Mouse (Mus musculus) midbrain, embryonic 16.5 days (tissue): ENCODE measurements around the gene Fggy. TPM values are rescaled to one million over a fixed set of nuclear protein-coding genes. Genes with fewer than 3 reads are reported as not detected.

Experiments
- ATAC-seq: fragments of 200-750 bp; cut with Nextera tagmentation; 2 replicates; pipeline ENCODE4 v1.8.0; 2017; ENCODE audit warnings: moderate TSS enrichment
- H3K27ac ChIP-seq: fragments of 300-500 bp; sonication (generic); 2 replicates; pipeline ENCODE4 v1.5.1; 2014; ENCODE audit warnings: mild to moderate bottlenecking, low read length, mixed read lengths
- H3K27me3 ChIP-seq: fragments of 300-500 bp; sonication (generic); 2 replicates; pipeline ENCODE4 v1.6.1; 2014; ENCODE audit warnings: low read depth, low read length, mixed read lengths; ENCODE audit not compliant: control insufficient read depth, insufficient read depth
- H3K36me3 ChIP-seq: fragments of 300-500 bp; sonication (generic); 2 replicates; pipeline ENCODE4 v1.6.1; 2014; ENCODE audit warnings: mild to moderate bottlenecking, low read length, moderate library complexity, mixed read lengths; ENCODE audit not compliant: control insufficient read depth, insufficient read depth
- H3K4me1 ChIP-seq: fragments of 300-500 bp; sonication (generic); 2 replicates; pipeline ENCODE4 v1.6.1; 2014; ENCODE audit warnings: mild to moderate bottlenecking, low read length, mixed read lengths; ENCODE audit not compliant: control insufficient read depth, insufficient read depth
- H3K4me2 ChIP-seq: fragments of 300-500 bp; sonication (generic); 2 replicates; pipeline ENCODE4 v1.6.1; 2014; ENCODE audit warnings: mild to moderate bottlenecking, low read length, mixed read lengths
- H3K4me3 ChIP-seq: fragments of 300-500 bp; sonication (generic); 2 replicates; pipeline ENCODE4 v1.5.1; 2014; ENCODE audit warnings: low read depth, mild to moderate bottlenecking, low read length, moderate library complexity, mixed read lengths
- H3K9ac ChIP-seq: fragments of 300-500 bp; sonication (generic); 2 replicates; pipeline ENCODE4 v1.6.1; 2014; ENCODE audit warnings: low read depth, low read length, mixed read lengths
- H3K9me3 ChIP-seq: fragments of 300-500 bp; sonication (generic); replicated peaks from 2 replicates; pipeline ENCODE4 v1.6.1; 2014; ENCODE audit warnings: mild to moderate bottlenecking, low read length, mixed read lengths; ENCODE audit not compliant: control insufficient read depth, poor library complexity, severe bottlenecking
- WGBS: fragments of 180-500 bp; shearing (Covaris S2); extraction: QIAGEN DNeasy Blood & Tissue Kit; methylation state at CpG from one replicate; pipeline ENCODE4 v1.1.7; 2014; 5-methylcytosine and 5-hydroxymethylcytosine counted together
- polyA plus RNA-seq: library from polyadenylated mRNA; unstranded; fragments of >200 nt; fragmentation: Nextera tagmentation; extraction: Ambion mirVana; gene quantifications from 2 replicates; pipeline ENCODE4 v1.2.1, GENCODE M21; 2015

Fggy gene
- polyA plus RNA-seq, 1 experiment from 2014 or later = 5.9 TPM

GRCm38 (mm10) chr4:95716137-95716536 lies 158.8 kb downstream of the Fggy start:
- Histone ChIP-seq H3K9me3 (no peaks in the 10 kb centered on the region), H3K27me3 (no peaks in the 10 kb centered on the region), H3K36me3 (no peaks in the 10 kb centered on the region), H3K9ac (no peak overlapping the region), H3K4me2 (no peak overlapping the region), H3K4me3 (no peak overlapping the region), H3K4me1 (no peaks in the 10 kb centered on the region), H3K27ac (no peak overlapping the region)
- no peak for ATAC-seq
- 85% methylated on average over 3 of the region's 3 CpGs for WGBS

DNA sequence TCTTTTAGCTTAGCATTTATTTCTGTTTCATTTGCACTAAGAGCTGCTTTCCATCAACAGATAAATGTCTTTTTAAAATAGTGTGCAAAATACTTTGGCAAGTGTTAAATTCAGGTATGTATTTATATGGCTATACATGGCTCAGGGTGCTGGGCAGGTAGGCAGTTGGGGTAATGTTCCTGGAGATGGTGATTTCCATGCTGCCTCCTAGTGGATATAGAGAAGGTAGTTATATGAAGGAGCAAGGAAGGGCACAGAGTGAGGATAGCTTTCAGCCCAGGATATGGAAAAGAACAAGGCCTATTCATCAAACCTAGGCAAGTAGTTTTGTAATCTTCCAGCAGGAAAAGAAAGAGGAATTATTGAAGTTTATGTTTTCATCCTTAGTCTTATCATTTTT lies 166.3 kb downstream of the Fggy start:
- no peaks in the 10 kb centered on the region for H3K36me3 ChIP-seq
- H3K4me2 ChIP-seq = no peak overlapping the region
- H3K27me3 ChIP-seq = no peaks in the 10 kb centered on the region
- no peaks in the 10 kb centered on the region for H3K4me1 ChIP-seq
- ATAC-seq = no peak
- H3K9me3 ChIP-seq = no peaks in the 10 kb centered on the region
- no peak overlapping the region for H3K27ac ChIP-seq
- no peak overlapping the region for H3K9ac ChIP-seq
- H3K4me3 ChIP-seq = no peak overlapping the region

GRCm38 (mm10) chr4:95726361-95726760 lies 169.1 kb downstream of the Fggy start:
- H3K9me3 ChIP-seq = no peaks in the 10 kb centered on the region
- H3K27me3 ChIP-seq = no peaks in the 10 kb centered on the region
- H3K36me3 ChIP-seq = no peaks in the 10 kb centered on the region
- ATAC-seq = no peak
- no peak overlapping the region for H3K4me3 ChIP-seq
- no peak overlapping the region for H3K27ac ChIP-seq
- H3K4me1 ChIP-seq = no peaks in the 10 kb centered on the region
- H3K9ac ChIP-seq = no peak overlapping the region
- H3K4me2 ChIP-seq = no peak overlapping the region
- WGBS = 96% methylated on average over 2 of the region's 2 CpGs

DNA sequence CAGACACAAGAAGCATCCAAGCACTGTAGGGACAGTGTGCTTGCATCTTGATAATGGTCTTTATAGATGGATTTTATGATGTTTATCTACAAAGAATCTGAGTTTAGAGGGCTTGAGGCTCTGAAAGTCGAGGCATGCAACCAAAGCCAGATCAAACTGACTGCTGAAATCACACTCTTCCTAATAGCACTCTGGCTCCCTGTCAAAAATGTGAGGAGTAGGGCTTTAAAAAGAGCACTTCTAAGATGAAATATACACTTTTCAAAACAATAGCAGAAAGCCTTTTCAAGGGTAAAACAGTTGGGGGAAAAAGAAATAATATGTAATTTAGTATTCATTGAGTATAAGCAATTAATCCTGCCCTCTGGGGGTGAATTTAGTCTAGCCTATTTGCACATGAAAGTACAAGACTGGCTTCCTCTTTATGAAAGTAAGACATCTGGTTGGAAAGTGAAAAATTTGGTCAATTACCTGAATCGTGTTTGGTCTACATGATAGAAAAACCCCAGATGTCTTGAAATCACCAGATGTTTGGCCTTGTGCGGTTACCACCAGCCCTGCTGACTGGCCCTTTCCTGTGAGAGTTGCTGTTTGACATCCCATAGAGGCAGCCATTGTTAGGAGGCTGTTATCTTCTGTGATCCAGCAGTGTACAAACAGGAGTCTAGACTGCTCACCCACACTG lies 172.0 kb downstream of the Fggy start:
- Histone ChIP-seq H3K9ac (no peak overlapping the region), H3K4me1 (peaks cover 7% of the 10 kb centered on the region), H3K4me3 (no peak overlapping the region), H3K4me2 (no peak overlapping the region), H3K27ac (no peak overlapping the region), H3K27me3 (no peaks in the 10 kb centered on the region), H3K36me3 (no peaks in the 10 kb centered on the region), H3K9me3 (no peaks in the 10 kb centered on the region)
- WGBS = 38% methylated on average over 3 of the region's 3 CpGs
- ATAC-seq = no peak

DNA sequence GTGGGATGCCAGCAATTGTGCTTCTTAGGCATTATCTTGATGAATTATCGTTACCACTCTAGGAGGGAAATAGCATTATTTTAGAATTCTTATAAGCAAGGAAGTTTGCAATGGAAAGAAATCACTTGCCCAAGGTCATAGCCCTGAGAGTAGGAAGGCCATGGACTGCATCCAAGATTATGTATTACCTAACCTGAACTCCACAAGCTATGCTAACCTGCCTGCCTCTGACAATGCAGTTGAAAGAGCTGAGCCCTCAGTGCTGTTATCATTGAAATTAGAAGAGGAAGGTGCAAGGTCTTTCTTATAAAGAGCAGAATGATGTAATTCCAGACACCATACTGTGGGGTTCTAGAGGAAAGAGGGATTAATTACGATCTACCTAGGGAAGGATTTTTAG lies 173.8 kb downstream of the Fggy start:
- no peak overlapping the region for H3K4me2 ChIP-seq
- peaks cover 7% of the 10 kb centered on the region for H3K4me1 ChIP-seq
- WGBS = 74% methylated on average over 2 of the region's 2 CpGs
- no peak for ATAC-seq
- no peak overlapping the region for H3K9ac ChIP-seq
- no peak overlapping the region for H3K4me3 ChIP-seq
- H3K36me3 ChIP-seq = no peaks in the 10 kb centered on the region
- H3K27ac ChIP-seq = no peak overlapping the region
- H3K27me3 ChIP-seq = no peaks in the 10 kb centered on the region
- no peaks in the 10 kb centered on the region for H3K9me3 ChIP-seq

DNA sequence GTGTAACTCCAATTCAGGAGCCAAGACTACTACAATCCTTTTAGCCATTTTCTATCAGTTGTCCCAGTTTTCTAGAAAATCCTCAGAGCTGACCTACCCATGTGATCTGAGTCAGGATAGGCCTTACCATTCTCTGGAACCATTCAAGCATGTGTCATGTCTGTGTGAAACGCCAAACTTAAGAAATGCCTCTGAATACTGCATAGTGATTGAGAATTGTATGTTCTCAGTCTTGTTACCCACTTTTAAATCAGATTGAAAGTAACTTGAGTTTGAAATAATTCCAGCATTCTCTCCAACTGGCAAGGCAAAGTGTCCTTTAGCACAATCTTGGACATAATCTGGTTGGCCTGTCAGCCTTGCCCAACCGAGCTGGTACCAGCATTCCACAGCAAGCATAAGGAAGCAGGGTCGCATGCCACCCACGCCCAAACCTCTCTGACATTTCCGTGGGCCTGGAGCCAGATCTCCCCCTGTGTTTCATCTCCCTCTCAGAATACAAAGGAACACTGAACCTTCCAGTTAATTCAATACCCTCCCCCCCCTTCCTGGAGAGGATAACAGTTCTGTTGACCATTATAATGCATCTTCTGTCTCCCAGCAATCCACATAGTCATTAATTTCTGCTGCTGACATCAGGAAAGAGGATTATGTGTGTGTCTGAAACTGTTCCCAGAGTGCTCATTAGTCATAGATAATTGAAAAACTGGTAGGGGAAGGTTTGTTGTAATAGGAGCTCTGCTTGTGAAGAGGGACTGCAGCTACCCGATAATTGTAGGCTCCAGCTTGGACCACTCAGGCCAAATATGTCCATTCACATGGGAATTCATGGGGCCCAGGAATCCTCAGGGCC lies 176.3 kb downstream of the Fggy start:
- H3K27me3 ChIP-seq = no peaks in the 10 kb centered on the region
- no peaks in the 10 kb centered on the region for H3K36me3 ChIP-seq
- H3K4me1 ChIP-seq = peaks cover 7% of the 10 kb centered on the region
- 21% methylated on average over 6 of the region's 6 CpGs for WGBS
- H3K27ac ChIP-seq = peak overlapping the region; percentile 38; the same call in 1 of the 2 replicates
- peak; percentile 68 for ATAC-seq
- H3K9ac ChIP-seq = no peak overlapping the region
- H3K4me3 ChIP-seq = no peak overlapping the region
- no peak overlapping the region for H3K4me2 ChIP-seq
- H3K9me3 ChIP-seq = no peaks in the 10 kb centered on the region

DNA sequence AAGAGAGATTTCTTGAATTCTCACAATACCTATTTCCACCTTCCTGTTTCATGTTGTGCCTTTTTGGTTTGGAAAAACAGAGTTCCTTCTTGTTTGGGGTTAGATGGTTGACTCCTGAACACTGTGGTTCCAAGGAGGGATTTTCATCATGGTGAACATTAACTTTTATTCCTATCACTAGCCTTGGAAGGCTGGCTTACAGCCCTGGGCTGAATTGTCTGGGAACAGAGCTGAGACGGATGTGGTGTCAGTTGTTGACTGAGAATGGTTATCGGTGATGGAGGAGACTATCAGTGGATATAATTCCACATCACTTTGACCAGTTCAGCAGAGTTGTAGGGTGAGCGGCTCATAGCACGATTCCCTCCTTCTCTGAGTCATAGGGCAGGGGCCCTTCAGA lies 178.7 kb downstream of the Fggy start:
- Histone ChIP-seq H3K27me3 (no peaks in the 10 kb centered on the region), H3K9ac (no peak overlapping the region), H3K9me3 (no peaks in the 10 kb centered on the region), H3K36me3 (no peaks in the 10 kb centered on the region), H3K4me3 (no peak overlapping the region), H3K4me2 (no peak overlapping the region), H3K4me1 (peaks cover 7% of the 10 kb centered on the region), H3K27ac (no peak overlapping the region)
- 98% methylated on average over 4 of the region's 4 CpGs for WGBS
- no peak for ATAC-seq

DNA sequence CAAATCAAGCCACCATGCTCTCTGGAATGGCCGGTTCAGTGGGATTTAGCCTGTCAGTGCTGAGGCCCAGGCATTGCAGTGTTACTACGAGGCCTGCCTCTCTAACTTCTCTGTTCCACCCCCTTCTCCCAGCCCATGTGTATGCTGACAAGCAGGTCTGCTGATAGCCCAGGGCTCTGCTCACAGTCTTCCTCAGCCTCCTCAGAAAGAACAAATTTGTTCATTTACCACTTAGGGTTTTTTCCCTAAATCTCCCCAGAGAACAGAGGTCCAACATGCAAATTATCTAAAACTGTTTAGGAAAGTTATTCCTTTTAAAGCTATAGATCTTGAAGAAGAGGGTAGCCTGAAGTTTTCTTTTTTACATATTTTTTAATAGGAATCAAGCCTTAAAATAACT lies 179.4 kb downstream of the Fggy start:
- H3K4me2 ChIP-seq = no peak overlapping the region
- H3K9me3 ChIP-seq = no peaks in the 10 kb centered on the region
- ATAC-seq = no peak
- no peak overlapping the region for H3K4me3 ChIP-seq
- H3K27me3 ChIP-seq = no peaks in the 10 kb centered on the region
- H3K4me1 ChIP-seq = peaks cover 7% of the 10 kb centered on the region
- H3K27ac ChIP-seq = no peak overlapping the region
- 73% methylated on average over 2 of the region's 2 CpGs for WGBS
- H3K36me3 ChIP-seq = no peaks in the 10 kb centered on the region
- no peak overlapping the region for H3K9ac ChIP-seq

DNA sequence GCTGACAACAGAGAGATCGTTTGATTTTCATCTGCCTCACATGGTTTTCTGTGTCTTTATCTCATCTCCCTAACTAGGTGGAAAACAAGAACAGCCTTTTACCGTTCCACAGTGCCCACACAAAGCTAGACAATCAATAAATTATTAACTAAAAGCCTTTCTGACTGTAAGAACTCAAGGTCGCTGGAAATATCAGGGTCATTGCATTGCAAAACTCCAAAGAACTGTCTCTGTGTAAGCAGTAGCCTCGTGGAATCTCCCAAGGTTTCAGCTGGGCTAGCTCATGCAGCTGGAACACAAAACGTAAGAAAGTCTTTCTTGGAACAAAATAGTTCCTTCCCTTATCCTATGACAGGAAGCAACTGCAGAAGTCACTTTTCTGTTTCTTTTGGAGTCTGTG lies 180.9 kb downstream of the Fggy start:
- peaks cover 7% of the 10 kb centered on the region for H3K4me1 ChIP-seq
- H3K27ac ChIP-seq = no peak overlapping the region
- H3K36me3 ChIP-seq = no peaks in the 10 kb centered on the region
- H3K9ac ChIP-seq = no peak overlapping the region
- 44% methylated on average over 5 of the region's 5 CpGs for WGBS
- H3K27me3 ChIP-seq = no peaks in the 10 kb centered on the region
- no peak overlapping the region for H3K4me2 ChIP-seq
- no peak overlapping the region for H3K4me3 ChIP-seq
- no peak for ATAC-seq
- no peaks in the 10 kb centered on the region for H3K9me3 ChIP-seq
